Mouse (Mus musculus): ENCODE results near the gene Ppp2r1b.

Gene Ppp2r1b

GRCm38 (mm10) chr9:50841079-50841789 is 3.9 kb upstream of the Ppp2r1b start:
- no peak for DNase-seq (ENCODE audit: low spot score)

- no peak for DNase-seq (ENCODE audit: low spot score)
Observed at GRCm38 (mm10) chr9:50845547-50845946, 446 bp downstream of the Ppp2r1b start.

- DNase-seq (ENCODE audit: low spot score) = no peak
Observed at GRCm38 (mm10) chr9:50847133-50847532, 2.0 kb downstream of the Ppp2r1b start.

DNA sequence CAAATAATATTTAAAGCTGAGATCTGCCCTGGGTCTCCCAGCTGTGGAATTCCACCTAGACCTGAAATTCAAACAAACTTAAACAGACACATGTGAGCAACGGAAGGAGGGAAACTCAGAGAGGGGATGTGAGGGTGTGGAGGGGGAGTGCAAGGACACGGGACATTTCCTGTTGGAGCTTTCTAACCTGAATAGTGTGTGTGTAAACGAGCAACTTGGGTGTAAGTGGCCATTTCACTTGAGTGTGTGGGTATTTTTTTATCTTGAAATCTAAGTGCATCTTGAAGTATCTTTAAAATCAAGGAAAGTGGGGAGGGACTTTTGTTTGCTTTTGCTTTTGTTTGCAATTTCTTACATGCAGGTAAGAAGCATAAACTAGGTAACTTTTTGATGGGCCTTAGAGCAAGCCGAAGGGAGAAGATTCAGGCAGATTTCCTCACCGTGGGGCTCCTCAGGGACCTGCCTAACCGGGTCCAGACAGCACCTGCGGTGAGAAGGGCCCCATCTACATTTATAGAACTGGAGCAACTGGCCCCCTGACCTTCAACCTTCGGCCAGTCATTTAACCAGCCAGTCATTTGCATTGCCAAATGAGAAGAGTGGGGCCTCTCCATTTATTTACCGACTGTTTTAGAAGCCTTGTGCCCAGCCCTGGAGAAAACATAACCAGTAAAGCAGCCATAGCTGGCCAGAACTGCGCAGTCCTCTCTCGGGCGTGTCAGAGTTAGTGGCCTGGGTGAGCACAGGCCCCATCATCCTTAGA is 2.7 kb downstream of the Ppp2r1b start:
- no peak for DNase-seq (ENCODE audit: low spot score)

- no peak for DNase-seq (ENCODE audit: low spot score)
Observed at GRCm38 (mm10) chr9:50848821-50849220, 3.7 kb downstream of the Ppp2r1b start.

- peak; percentile 77 for DNase-seq (ENCODE audit: low spot score)
Observed at GRCm38 (mm10) chr9:50849249-50849648, 4.1 kb downstream of the Ppp2r1b start.

GRCm38 (mm10) chr9:50849755-50850154 is 4.7 kb downstream of the Ppp2r1b start:
- no peak for DNase-seq (ENCODE audit: low spot score)

- DNase-seq (ENCODE audit: low spot score) = no peak
Observed at GRCm38 (mm10) chr9:50850271-50850670, 5.2 kb downstream of the Ppp2r1b start.

GRCm38 (mm10) chr9:50850713-50851112 is 5.6 kb downstream of the Ppp2r1b start:
- DNase-seq (ENCODE audit: low spot score) = no peak

GRCm38 (mm10) chr9:50852634-50853349 is 7.7 kb downstream of the Ppp2r1b start:
- no peak for DNase-seq (ENCODE audit: low spot score)

- no peak for DNase-seq (ENCODE audit: low spot score)
Observed at GRCm38 (mm10) chr9:50854376-50854775, 9.3 kb downstream of the Ppp2r1b start.

GRCm38 (mm10) chr9:50855133-50855766 is 10.1 kb downstream of the Ppp2r1b start:
- DNase-seq (ENCODE audit: low spot score) = no peak

GRCm38 (mm10) chr9:50855780-50856179 is 10.7 kb downstream of the Ppp2r1b start:
- DNase-seq (ENCODE audit: low spot score) = no peak

GRCm38 (mm10) chr9:50856341-50857081 is 11.4 kb downstream of the Ppp2r1b start:
- peak; percentile 75 for DNase-seq (ENCODE audit: low spot score)

DNA sequence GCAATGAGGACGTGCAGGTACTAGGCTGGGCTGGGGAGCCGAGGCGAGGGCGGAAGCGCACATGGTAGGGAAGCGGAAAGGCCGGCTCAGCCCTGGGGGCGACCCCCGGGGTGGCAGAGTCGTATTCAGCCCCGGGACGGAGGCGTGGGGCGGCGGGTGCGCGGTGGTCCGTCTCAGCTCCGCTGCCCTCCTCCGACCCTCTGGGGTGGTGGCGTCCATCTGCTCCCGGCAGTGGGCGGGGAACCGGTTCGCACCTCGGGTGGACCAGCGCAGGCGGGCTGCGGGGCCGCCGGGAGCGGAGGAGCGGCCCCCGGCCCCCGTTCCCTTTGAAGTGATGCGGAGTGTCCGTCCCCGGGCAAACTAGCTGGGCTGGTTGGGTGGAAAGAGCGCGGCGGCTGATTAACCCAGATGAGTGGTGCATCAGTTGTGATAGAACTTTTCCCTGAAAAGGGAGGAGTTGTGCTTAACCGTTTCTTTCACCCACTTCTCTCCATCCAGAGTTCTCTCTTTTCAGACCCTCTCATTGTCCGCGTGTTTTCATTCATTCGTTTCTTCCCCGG is 12.1 kb downstream of the Ppp2r1b start:
- DNase-seq (ENCODE audit: low spot score) = no peak

- DNase-seq (ENCODE audit: low spot score) = no peak
Observed at GRCm38 (mm10) chr9:50858681-50859080, 13.6 kb downstream of the Ppp2r1b start.

DNA sequence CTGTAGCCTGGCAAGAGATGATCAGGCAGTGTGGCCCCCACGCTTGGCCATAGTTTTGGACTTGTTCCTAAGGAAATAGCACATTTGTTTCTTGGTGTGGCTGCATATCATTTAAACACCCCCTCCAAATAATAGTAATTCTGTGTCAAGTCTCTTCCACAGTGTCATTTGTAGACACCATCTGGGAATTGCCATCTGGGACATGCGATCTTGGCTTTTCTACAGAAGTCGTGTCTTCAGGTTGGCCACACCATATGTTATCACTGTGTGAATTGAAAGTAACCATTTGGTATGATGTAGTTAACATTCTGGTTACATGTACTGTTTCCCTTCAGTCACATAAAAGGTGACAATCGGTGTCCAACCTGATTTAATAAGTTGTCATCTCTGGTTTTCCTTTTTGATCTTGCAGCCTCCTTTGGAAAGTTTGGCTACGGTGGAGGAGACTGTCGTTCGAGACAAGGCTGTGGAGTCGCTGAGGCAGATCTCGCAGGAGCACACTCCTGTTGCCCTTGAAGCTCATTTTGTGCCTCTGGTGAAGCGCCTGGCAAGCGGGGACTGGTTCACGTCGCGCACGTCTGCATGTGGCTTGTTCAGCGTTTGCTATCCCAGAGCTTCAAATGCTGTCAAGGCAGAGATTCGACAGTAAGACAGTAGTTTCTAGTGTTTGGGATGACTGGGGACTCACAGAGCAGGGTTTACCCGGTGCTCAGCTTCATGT is 16.2 kb downstream of the Ppp2r1b start:
- no peak for DNase-seq (ENCODE audit: low spot score)

DNA sequence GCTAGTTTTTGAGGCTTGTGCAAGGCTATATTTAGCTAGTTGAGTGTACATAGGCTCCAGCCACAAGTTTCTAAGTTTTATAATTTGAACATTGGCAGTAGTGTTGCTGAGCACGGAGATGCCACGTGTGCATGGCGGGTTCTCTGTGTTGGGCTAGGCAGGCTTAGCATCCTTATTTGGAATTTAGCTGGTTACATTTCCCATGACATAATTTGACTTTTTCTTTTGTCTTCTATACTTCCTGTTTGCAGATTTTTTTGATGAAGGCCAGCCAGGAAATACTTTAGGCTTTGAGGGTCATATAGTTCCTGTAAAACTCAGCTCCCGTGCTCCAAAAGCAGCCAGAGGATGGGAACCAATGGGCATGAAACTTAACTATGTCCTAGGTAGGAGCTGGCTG is 18.7 kb downstream of the Ppp2r1b start:
- DNase-seq (ENCODE audit: low spot score) = no peak

DNA sequence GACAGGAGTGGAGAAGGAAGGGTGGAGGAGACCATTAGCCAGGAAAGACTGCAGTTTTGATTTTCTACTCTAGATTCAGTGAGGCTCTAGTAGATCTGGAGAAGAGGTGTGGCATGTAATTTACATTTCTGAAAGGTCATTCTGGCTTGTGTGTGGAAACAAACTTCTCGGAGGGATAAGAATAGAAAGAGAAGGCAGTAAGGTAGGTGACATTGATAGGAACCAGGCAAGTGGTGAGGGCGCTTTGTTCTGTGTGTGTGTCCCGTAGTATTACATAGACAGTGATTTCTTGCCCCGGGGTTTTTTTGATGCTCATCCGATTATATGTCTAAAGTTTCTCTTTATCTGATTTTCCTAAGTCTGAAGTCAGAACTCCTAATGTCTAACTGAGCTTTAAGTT is 19.8 kb downstream of the Ppp2r1b start:
- no peak for DNase-seq (ENCODE audit: low spot score)

- peak; percentile 6 for DNase-seq (ENCODE audit: low spot score)
Observed at GRCm38 (mm10) chr9:50865803-50866202, 20.7 kb downstream of the Ppp2r1b start.

- DNase-seq (ENCODE audit: low spot score) = no peak
Observed at GRCm38 (mm10) chr9:50867015-50867414, 21.9 kb downstream of the Ppp2r1b start.

Measured in urinary bladder, postnatal 10 days (tissue).